Mouse (Mus musculus): Measurements from ENCODE around the gene Ust.

DNA sequence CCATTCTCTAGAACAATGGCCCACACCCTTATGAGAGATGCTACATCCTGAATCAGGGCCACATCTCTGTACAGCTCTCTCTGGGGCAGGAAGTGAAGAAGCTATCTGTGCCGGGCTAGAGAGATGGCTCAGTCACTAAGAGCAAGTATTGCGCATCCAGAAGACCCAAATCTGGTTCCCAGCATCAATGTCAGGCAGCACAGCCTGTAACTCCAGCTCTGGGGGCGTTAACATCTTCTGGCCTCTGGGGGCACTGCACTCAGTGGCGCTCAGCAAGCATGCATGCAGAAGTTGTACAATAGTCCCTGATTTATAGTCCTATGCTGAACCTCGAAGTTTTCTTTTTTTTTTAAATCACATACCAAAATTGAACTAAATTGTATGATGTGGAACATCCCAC is 341.0 kb downstream of the Ust start:
- peak; percentile 36 for TF ChIP-seq CTCF (IDR thresholded peaks at IDR 0.05; ENCODE audit: low read depth)
- no peak for TF ChIP-seq EP300 (IDR thresholded peaks at IDR 0.05; ENCODE audit: low read depth)
